Mouse (Mus musculus): ENCODE results near the gene Ccdc162.
A peak's percentile ranks its signal among the peaks of the same experiment; 100 is the strongest.

The Ccdc162 gene

DNA sequence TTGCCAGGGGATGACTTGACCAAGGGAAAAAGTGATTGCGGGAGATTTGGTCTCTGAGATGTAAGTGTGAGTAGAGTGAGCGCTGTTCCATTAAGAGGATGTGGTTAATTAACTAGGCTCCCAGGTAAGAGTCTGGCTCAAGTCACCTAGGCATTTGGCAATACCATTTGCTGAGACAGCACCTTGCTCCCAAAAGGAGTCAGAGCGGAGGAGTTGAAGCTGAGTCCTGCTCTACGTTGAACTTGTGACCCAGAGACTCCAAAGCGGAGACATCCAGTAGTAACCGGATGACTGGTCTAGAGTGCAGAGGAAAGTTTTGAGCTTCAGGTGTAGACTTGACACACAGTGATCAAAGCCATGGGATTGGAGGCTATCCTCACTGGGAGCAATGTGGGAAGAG lies 174.4 kb downstream of the Ccdc162 start:
- DNase-seq (ENCODE audit: low spot score in 2 of 2), result no peak

DNA sequence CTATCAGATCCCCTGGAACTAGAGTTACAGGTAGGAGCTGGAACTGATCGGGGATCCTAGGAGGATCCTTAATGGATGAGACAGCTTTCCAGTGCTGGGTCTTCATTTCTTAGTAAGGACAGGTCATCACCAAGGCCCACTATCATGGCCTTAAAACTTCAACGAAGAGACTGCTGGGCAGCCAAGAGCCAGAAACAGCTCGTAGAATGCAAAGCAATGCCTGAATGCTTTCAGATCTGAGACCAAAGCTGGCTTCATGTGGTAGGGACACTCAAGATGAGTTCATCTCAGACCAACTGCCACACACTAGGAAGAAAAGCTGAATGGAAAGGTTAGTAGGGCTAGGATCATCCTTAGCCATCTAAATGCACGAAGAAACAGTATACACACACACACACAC lies 177.4 kb downstream of the Ccdc162 start:
- DNase-seq (ENCODE audit: low spot score in 2 of 2), result no peak

DNA sequence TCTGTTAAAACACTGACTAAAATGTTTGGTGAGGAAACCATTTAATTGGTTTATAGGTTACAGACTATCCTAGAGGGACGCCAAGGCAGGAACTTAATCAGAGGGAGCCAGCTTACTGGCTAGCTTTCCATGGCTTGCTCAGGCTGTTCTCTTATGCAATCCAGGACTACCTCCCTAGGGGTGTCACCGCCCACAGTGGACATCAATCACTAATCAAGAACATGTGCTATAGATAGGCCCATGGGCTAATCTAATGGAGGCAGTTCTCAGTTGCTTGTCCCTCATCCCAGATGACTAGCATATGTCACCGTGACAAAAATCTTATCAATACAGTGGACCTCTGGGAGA lies 178.5 kb downstream of the Ccdc162 start:
- DNase-seq (ENCODE audit: low spot score in 2 of 2), result no peak

DNA sequence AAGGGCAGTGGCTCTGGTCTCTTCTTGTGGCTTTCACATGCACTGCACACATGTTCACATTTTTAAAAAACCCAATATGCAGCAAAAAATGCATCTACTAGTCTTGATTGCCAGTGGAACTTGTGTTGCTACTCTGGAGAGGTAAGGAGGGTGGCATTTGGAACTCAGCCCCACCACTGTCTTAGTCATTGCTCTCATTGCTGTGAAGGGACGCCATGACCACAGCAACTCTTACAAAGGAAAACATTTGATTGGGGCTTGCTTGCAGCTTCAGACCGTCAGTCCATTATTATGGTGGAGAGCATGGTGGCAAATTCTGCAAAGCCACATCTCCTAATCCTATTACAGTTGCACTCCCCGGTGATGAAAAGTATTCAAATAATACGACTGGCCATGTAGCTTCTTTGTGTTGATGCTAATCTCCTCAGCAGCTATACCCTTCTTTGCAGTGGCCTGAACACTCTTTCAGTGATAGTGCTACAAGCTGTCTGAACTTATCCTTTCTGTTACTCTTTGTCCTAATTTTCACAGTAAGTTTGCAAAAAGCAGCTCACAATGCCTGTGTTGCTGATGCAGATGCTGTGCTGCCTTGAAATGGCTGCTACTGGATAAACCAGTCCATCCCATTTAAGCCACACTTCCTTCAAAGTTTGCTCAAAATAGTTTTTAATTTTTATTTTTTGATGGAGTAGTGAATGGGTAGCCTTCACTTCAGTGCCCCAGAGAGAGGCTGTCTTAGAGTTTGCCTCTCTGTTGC lies 179.0 kb downstream of the Ccdc162 start:
- DNase-seq (ENCODE audit: low spot score in 2 of 2), result no peak

DNA sequence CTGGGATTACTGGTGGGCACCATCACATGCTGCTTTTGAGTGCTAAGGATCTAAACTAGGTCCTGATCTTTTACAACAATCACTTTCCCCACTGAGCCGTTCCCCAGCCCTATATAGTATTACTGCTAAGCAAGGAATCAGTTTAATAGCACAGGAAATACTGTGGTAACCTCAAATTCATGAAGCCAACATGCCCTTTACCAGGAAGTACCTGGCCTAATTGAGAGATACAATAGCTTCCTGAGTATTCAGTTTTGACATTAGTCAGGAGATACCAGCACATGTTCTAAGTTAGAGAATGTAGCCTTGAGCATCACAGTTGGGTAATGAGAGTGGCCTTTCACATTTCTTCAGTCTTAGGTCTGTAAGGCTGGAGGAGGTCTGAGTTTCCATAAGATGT lies 179.7 kb downstream of the Ccdc162 start:
- no peak for DNase-seq (ENCODE audit: low spot score in 2 of 2)

DNA sequence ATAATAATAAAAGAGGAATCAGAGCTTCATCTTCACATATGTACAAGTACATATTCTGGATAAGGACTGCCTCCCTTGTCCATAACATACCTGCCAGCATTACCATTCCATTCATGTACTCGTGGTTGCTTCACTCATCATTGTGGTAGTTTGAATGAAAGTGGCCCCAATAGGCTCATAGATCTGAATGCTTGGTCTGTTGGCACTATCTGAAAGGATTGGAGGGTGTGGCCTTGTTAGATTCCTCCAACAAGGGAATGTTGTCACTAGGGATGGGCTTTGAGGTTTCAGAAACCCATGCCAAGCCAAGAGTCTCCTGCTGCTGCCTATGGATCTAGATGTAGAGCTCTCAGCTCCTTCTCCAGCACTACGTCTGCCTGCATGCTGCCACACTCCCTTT lies 180.4 kb downstream of the Ccdc162 start:
- DNase-seq (ENCODE audit: low spot score in 2 of 2), result no peak

DNA sequence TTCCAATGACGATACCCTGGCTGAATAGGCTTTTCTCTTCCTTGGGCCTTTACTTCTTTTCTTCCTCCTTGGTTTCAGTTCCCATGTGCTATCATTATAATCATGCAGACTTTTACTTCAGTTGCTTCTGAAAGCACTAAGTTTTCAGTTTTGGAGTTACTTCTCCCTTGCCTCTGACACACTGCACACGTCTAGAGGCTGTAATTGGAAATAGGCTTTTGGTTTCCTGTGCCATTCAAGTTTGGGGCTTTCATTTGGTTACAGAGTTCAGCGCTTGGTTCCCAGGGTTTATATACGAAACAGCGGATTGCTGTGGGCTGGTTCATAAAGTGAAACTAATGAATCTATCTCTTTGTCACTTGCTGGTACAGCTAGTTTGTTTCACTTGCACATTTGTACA lies 186.5 kb downstream of the Ccdc162 start:
- DNase-seq (ENCODE audit: low spot score in 2 of 2), result no peak

DNA sequence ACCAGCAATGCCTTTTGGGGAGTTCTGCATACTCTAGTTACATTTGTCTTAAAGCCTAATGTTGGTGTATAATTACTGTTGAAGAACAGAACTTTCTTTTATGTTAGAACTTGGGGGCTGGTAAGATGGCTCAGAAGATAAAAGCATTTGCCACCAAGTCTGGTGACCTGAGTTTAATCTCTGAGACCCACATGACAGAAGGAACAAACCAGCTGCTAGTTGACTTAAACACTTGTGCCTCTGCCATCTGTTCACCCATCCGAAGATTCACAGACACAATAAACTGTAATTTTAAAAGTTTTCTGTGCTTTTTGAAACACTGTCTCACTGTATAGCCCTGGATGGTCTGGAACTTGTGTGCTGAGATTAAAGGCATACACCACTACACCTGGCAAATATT lies 190.7 kb downstream of the Ccdc162 start:
- no peak for DNase-seq (ENCODE audit: low spot score in 2 of 2)

DNA sequence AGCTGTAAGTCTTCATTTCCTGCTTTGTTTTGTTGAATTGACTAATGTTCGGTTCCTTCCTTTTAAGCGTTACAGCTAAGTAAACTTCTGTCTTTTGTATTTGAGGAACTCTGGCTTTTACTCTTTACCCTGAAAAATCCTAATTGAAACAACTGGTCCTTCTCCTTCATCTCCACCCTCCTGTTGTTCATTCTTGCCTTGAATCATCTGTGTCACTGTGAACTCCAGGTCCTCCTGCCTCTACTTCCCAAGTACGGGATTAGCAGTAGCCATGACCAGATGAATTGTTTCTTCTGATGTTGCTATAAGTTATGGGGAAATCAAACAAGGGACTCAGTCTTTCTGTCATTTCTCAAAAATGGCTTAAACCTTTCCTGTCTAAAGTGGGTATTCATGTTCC lies 193.0 kb downstream of the Ccdc162 start:
- no peak for DNase-seq (ENCODE audit: low spot score in 2 of 2)

DNA sequence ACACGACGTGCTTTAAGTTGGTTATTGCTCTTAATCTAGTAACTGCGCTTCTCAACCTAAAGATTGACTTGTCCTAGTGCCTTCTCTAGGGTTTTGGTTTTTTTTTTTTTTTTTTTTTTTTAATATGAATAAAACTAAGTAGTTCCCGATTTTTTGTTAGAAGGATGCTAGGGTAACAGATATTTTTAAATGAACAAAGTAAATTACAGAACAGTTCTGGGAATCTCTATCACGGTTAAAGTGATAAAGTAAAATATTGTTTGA lies 196.1 kb downstream of the Ccdc162 start:
- DNase-seq (ENCODE audit: low spot score in 2 of 2), result no peak

DNA sequence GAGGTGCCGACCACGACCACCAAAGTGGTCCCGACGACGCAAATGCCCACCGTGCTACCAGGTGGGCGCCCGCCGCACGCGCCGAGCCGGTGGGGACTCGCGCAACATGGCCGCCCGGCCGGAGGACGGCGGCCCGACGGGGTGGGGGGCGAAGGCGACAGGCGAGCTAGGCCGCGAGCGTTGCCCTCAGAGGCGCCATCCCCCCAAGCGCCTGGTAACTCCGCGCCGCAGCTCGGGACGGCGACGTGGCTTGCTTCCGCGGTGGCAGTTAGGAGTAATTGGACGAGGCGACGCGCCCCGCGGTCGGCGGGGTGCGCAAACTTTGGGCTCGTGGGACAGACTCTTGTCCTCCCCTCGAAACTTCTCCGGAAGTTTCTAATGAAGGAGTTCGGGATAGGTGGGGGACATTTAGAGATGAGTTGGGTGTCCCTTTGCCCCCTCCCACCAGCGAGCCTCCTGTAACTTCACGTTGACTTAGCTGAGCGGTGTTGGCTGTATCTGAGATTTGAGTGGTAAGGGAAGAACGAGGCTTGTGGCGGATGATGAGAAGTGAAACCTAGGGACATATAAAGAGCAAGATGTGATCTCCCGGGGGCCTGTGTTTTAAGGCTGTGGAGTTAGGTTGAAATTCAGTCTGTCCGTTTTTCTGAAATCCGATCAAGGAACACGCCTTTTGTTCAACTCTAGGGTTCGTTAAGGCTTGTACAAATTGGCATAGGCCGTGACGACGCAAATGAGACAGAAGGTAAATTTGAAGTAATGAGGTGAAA lies 196.6 kb downstream of the Ccdc162 start:
- DNase-seq (ENCODE audit: low spot score in 2 of 2), result peak; percentile 58 to 62

DNA sequence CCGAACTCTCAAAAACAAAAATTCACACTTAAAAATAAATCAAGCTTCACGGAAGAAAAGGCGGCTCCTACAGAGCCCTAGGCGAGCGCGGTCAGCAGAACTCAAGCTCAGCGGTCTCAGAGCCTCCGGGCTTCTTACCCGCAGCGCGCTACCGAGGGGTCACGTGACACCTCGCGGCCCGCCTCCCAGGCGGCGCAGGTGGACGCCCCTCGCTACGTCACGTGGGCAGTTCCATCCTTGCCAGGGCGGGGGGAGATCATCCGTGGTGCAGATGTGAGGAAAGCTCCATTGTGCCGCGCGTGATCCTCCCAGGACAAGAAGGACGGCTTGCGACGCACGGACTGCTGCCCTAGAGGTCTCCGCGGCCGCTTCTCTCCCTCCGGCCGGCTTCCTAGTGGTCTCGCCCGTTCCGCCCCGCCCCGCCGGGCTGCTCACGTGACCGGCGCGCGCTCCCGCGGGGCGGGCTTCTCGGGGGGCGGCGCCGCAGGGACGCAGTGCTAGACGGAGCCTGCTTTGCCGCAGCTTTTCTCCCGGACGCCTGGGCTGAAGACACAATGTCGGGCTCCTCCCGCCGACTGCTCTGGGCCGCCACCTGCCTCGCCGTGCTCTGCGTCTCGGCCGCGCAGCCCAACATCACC lies 197.3 kb downstream of the Ccdc162 start, which contains the start of gene Cd164:
Cd164 (plus strand) TSS at position 434 of the 638 bp plus-strand sequence.
- DNase-seq (ENCODE audit: low spot score in 2 of 2), result peak; percentile 93 to 94

DNA sequence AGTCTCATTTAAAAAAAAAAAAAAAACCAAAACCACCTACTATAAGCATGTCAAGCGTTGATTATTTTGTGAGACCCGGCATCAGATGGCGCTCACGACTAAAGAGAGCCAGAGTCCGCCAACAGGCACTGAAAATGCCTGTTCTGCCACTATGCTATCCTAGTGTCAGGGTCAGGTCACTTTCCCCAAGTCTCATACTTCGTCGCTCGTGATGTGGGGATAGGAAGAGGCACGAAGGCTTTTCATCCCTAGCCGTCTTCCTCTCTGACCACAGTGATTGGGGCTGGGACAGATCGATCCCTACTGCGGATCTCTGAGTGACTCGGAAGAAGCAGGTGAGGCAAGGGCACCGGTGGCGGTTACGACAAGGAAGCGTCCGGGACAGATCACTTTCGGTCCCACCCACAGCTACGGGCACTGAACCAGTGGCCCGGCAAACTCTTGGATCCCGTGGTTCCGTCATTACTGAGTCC lies 197.9 kb downstream of the Ccdc162 start:
- DNase-seq (ENCODE audit: low spot score in 2 of 2), result peak; percentile 78 to 82

DNA sequence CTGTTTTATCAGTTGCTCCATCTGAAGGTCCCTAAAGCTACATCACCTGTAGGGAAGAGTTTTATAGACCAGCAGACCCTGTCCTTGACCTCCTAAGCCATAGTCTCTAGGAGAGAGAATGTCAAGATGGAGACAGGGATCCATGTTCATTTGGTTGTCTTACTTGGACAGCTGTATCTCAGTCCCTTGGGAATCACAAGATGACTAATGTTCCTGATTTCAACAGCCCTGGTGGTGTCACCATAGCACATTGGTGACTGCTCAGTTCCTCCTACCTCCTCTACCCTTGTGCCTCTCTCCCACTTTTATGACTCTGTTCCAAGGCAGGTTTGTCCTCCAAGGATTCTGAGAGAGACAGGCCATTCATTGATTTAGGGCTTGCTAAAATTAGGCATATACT lies 201.5 kb downstream of the Ccdc162 start:
- DNase-seq (ENCODE audit: low spot score in 2 of 2), result no peak

DNA sequence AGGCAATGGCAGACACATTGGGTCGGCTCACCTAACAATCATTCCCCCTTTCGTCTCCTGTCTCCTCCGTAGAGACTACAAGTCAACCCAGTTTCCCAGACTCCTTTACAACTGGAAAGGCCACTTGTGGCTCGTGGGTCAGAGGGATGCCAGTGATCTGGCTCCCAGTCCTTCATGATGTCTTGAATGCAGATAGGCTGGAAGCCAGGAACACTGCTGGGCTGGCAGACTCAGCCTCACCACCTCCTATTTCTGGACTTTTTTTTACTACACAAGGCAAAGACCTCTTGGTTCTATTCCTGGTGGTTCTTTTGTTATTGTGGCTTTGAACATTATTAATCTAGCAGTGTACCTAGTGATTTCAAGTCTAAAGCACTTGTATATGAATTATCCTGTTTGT lies 202.1 kb downstream of the Ccdc162 start:
- DNase-seq (ENCODE audit: low spot score in 2 of 2), result peak in 1 of 2 experiments; percentile 10

DNA sequence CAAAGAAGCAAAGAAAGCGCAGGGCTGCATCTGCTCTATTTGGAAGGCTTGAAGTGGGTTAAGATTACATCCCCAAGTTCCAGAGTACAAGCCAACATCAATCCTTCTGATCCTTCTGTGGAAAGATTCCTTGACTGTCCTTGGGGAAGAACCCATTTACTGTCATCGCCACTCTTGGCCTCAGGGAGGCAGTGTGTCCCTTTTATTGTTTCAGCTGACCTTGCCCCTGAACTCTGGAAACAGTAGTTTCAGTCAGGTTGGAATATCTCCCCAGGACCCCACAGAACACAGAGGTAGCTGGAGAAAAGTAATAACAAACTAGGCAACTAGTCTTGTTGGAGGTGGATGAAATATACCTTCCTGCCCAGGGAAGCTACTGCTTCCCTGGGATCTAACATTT lies 207.3 kb downstream of the Ccdc162 start:
- DNase-seq (ENCODE audit: low spot score in 2 of 2), result peak in 1 of 2 experiments; percentile 18

DNA sequence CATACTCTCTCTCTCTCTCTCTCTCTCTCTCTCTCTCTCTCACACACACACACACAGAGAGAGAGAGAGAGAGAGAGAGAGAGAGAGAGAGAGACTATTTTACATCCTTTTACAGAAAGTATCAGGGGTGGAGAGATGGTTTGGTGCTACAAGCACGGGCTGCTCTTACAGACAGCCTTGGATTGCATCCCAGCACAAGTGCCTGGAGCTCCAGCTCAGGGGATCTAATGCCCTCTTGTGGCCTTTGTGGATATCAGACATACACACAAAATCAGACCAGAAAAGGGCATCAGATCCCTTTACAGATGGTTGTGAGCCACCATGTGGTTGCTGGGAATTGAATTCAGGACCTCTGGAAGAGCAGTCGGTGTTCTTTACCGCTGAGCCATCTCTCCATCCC lies 211.0 kb downstream of the Ccdc162 start:
- DNase-seq (ENCODE audit: low spot score in 2 of 2), result peak; percentile 82 to 88

DNA sequence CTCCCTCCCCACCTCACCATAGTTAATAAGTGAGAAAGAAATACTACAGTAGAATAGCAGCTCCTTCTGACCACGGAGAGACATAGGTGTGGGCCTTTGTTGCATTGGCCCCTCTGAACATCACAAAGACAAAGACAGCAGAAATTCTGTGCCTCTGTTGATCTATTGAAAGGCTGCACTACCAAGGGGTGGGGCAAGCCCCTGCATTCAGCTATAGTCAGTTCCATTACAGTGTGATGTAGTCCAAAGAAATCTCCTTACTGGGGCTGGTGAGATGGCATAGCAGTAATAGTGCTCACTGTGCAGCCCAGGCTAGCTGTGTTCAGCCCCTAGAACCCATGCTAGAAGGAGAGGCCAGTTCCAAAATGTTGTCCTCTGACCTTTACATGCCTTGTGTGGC lies 211.4 kb downstream of the Ccdc162 start:
- DNase-seq (ENCODE audit: low spot score in 2 of 2), result no peak

DNA sequence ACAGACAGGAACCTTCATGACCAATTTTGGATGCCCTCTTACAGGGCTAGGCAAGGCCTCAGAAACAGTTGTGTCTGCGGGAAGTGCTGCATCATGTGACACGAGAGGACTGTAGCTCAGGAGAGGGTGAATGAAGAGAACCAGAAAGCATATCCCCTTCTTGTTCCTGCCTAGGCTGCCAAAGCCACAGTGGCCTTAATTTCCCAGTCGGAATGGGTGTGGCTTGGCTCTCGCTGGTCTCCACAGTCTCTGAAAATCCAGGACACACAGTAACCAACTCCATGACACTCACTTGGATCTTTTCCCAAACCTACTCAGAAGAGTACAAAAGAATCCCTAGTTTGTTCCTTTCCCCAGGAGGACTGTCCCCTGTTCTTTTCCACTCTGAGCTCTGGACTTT lies 215.5 kb downstream of the Ccdc162 start:
- DNase-seq (ENCODE audit: low spot score in 2 of 2), result peak; percentile 70 to 77

DNA sequence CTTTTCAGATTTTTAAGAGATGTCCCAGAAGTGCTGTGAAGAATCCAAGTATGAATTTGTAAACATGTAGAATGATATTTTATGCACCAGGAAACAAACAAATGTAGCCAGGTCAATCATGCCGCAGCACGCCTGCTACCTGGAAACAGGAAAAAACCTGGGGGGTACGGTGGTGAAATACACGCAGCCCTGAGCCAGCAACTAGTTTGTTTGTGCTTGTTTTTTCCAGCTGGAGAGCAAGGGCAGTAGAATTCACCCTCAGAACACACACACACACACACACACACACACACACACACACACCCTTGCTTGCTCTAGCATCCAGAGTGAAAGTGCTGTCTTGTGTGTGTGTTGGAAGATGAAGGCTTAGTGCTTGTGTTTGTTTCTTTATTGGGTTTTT lies 225.3 kb downstream of the Ccdc162 start:
- no peak for DNase-seq (ENCODE audit: low spot score in 2 of 2)

DNA sequence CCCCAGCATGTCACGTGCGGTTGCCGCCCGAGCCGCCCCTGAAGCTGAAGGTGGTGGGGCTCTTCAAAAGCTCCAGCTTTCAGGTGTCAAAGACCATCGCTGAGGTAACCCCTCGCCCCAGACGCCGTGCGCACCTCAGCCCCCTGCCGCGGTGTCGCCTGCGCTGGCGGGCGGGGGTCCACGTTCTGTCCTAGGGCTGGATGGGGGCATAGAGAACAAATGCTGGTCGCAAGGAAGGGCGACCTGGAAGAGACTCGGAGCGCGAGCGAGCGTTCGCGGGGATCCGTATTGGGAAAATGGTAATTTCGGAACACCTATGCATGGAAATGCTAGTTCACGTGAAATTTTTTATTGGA lies 225.9 kb downstream of the Ccdc162 start:
- no peak for DNase-seq (ENCODE audit: low spot score in 2 of 2)

DNA sequence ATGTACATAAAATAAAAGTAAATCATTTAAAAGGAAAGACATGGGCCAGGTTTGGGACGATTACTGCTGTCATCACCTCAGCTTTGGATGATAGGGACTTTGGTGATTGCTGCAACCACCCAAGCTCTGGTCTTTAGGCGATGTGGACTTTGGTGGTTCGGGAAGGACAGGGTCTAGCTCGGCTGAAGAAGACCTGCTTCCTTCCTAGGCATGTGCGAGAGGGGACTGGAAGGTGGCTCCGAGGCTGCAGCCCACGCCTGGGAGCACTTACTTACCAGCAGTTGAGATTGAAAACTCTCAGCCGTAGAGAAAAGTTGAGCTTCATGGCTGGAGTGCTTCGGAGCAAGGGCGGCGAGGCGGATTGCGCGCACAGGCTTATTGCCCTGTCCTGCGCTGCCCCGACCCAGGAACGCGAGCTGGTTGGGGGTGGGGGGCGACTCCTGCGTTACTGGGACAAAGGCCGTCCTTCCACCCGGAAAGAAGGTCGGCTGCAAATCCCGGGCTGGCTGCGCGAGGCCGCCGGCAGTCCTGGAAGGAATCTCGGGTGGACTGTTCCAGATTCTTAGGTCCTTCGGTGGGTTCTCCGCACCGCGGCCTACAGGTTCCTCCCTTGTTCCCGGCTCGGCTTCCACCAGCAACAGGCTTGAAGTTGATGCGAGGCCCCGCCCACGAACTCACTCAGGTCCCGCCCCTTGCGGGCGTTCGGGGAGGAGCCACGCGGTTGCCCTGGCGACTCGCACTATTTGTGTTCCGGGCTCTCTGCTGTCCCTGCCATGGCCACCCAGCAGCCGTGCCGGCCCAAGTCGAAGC lies 226.5 kb downstream of the Ccdc162 start, which contains the start of the genes Smpd2 and Ppil6:
Smpd2 (minus strand) TSS at position 662 of the 810 bp plus-strand sequence.
Ppil6 (plus strand) TSS at position 732 of the 810 bp plus-strand sequence.
- peak; percentile 97 for DNase-seq (ENCODE audit: low spot score in 2 of 2)

Measured in right cerebral cortex, postnatal 10 days (tissue).